Comparison of ENCODE assay signal across 10 mouse cellular contexts in genomic region chr17:84196329-84196728, GRCm38 (mm10).
"Had no signal": no experiment of that assay in that cellular context is flagged by ENCODE, and none has a peak within 500 bp of the region (broad histone marks: within the 10 kb centered on the region; RNA-seq: fewer than 3 reads in every experiment).

No protein-coding gene starts in this region.

- H3K9me3 ChIP-seq: limb, embryonic 13.5 days; midbrain, embryonic 13.5 days; neural tube, embryonic 13.5 days had no signal

- H3K27ac ChIP-seq: left cerebral cortex, adult 2 months; limb, embryonic 13.5 days; liver, embryonic 14.5 days; midbrain, embryonic 13.5 days; neural tube, embryonic 13.5 days had no signal

- H3K4me3 ChIP-seq: left cerebral cortex, adult 2 months; limb, embryonic 13.5 days; midbrain, embryonic 13.5 days; neural tube, embryonic 13.5 days had no signal

- DNase-seq: kidney, postnatal 14 days; lung, adult 18-20 months; retina, postnatal 1 day; thymus, adult 18-20 months; thymus, postnatal 14 days had no signal

- H3K9ac ChIP-seq: limb, embryonic 13.5 days; liver, embryonic 14.5 days; midbrain, embryonic 13.5 days; neural tube, embryonic 13.5 days had no signal

- H3K27me3 ChIP-seq: limb, embryonic 13.5 days; midbrain, embryonic 13.5 days; neural tube, embryonic 13.5 days had no signal

- ATAC-seq: midbrain, embryonic 13.5 days had no signal

- H3K4me2 ChIP-seq: limb, embryonic 13.5 days; midbrain, embryonic 13.5 days; neural tube, embryonic 13.5 days had no signal

- H3K4me1 ChIP-seq: midbrain, embryonic 13.5 days had no signal
